Mouse (Mus musculus) CD8-positive naive resting alpha-beta T cell, adult 57 days (primary cell): ENCODE measurements around the gene Lrg1. TPM values are rescaled to one million over a fixed set of nuclear protein-coding genes. Genes with fewer than 3 reads are reported as not detected.

Experiments
- total RNA-seq: library from RNA; stranded (reverse); gene quantifications from one replicate; pipeline ENCODE4 v1.2.4, GENCODE M21; 2023

Gene Lrg1
- total RNA-seq: 0.37 TPM

GRCm38 (mm10) chr17:56121826-56122225 lies at the start of gene Lrg1:
Gene Lrg1 (minus strand): TSS chr17:56122001.

GRCm38 (mm10) chr17:56162231-56162774 lies 40.5 kb upstream of the Lrg1 start, which contains the start of gene Tnfaip8l1:
Gene Tnfaip8l1 (plus strand): TSS chr17:56162477.

GRCm38 (mm10) chr17:56139858-56140595 lies 18.2 kb upstream of the Lrg1 start, which contains the start of gene Sema6b:
Gene Sema6b (minus strand): TSS chr17:56140343.

GRCm38 (mm10) chr17:56117251-56117710 lies 4.5 kb downstream of the Lrg1 start, which contains the start of gene Plin5:
Gene Plin5 (minus strand): TSS chr17:56117596.

GRCm38 (mm10) chr17:56109219-56110051 lies 12.4 kb downstream of the Lrg1 start, which contains the start of gene Plin4:
Gene Plin4 (minus strand): TSS chr17:56109803.

GRCm38 (mm10) chr17:56078880-56079795 lies 42.7 kb downstream of the Lrg1 start, which contains the start of gene Hdgfl2:
Gene Hdgfl2 (plus strand): TSS chr17:56079634.

GRCm38 (mm10) chr17:56074827-56075208 lies 47.0 kb downstream of the Lrg1 start, which contains the start of gene Ubxn6:
Gene Ubxn6 (minus strand): TSS chr17:56075028.

Other genes with a start within 250 kb of the Lrg1 start
- gene Zfp119a, start 243.1 kb downstream of the Lrg1 start, total RNA-seq: 17.5 TPM
- gene Zfp959, start 229.9 kb downstream of the Lrg1 start, total RNA-seq: 30.9 TPM
- 6.4 TPM for gene Zfp119b, start 172.5 kb downstream of the Lrg1 start, total RNA-seq
- 0.77 TPM for gene Ebi3, start 169.4 kb downstream of the Lrg1 start, total RNA-seq
- gene Yju2, start 162.9 kb downstream of the Lrg1 start, total RNA-seq: 40.8 TPM
- gene Shd, start 151.5 kb downstream of the Lrg1 start, total RNA-seq: 3.2 TPM
- not detected for gene Fsd1, start 135.5 kb downstream of the Lrg1 start, total RNA-seq
- 0.67 TPM for gene Stap2, start 116.4 kb downstream of the Lrg1 start, total RNA-seq
- 63.8 TPM for gene Mpnd, start 116.3 kb downstream of the Lrg1 start, total RNA-seq
- gene Sh3gl1, start 85.4 kb downstream of the Lrg1 start, total RNA-seq: 125 TPM
- gene Chaf1a, start 81.6 kb downstream of the Lrg1 start, total RNA-seq: 1.4 TPM
- gene Ubxn6, start 47.0 kb downstream of the Lrg1 start, total RNA-seq: 63.8 TPM
- 109 TPM for gene Hdgfl2, start 42.4 kb downstream of the Lrg1 start, total RNA-seq
- gene Plin4, start 12.2 kb downstream of the Lrg1 start, total RNA-seq: not detected
- not detected for gene Plin5, start 4.4 kb downstream of the Lrg1 start, total RNA-seq
- 0.15 TPM for gene Sema6b, start 18.3 kb upstream of the Lrg1 start, total RNA-seq
- gene Tnfaip8l1, start 40.5 kb upstream of the Lrg1 start, total RNA-seq: 13.9 TPM
- gene Mydgf, start 61.9 kb upstream of the Lrg1 start, total RNA-seq: 52.7 TPM
- 54.6 TPM for gene Dpp9, start 96.9 kb upstream of the Lrg1 start, total RNA-seq
- gene Fem1a, start 134.8 kb upstream of the Lrg1 start, total RNA-seq: 20.9 TPM
- 11.1 TPM for gene Ticam1, start 154.8 kb upstream of the Lrg1 start, total RNA-seq
- gene Plin3, start 170.9 kb upstream of the Lrg1 start, total RNA-seq: 22.9 TPM
- gene Arrdc5, start 178.3 kb upstream of the Lrg1 start, total RNA-seq: not detected
- 6.6 TPM for gene Uhrf1, start 181.3 kb upstream of the Lrg1 start, total RNA-seq
- 74.3 TPM for gene Kdm4b, start 204.1 kb upstream of the Lrg1 start, total RNA-seq